In the genomic region with DNA sequence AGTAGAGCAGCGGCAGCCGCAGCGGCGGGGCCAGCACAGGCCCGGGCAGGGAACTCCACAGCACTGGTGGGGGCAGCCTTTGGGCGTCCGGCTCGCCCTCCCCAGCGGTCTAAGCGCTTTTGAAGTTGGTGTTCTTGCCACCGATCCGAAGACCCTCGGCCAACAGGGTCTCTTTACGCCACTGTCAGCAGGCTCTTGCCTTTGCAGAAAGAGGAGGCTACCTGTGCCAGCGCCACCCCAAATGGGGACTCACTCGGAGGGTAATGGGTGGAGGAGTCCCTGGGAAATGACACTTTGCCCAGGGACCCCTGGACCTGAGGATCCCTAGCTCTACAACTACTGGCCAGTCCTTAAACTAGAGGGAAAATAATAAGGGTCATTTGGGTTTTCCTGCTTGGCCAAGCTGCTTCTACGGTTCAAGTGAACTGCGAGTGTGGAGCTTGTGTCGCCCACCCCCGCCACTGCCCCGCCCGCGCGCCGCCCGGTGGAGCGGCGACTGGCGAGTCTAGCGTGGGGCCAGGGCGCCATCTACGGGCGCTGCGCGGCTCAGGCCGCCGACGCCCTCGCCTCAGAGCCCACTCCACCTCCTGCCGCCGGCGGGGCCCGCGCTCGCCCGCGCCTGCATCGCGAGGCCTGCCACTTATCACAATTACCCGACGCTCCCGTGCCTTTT, we compare ENCODE assay signal across 9 mouse cellular contexts. TPM values are rescaled to one million over a fixed set of nuclear protein-coding genes. Genes with fewer than 3 reads are reported as not detected.
DNase-seq lines count a peak whose midpoint lies in the region; ATAC-seq and TF ChIP-seq lines count a peak whose summit lies in the region.
"Had no signal": no experiment of that assay in that cellular context is flagged by ENCODE, and none has a peak within 500 bp of the region (broad histone marks: within the 10 kb centered on the region; RNA-seq: fewer than 3 reads in every experiment).

No protein-coding gene starts in this region.

- 1% methylated on average over 52 of the region's 52 CpGs for WGBS in liver, adult 2 months

- peak; percentile 59 for TF ChIP-seq CTCF in embryonic fibroblast, embryonic 13.5 days (IDR thresholded peaks at IDR 0.05; ENCODE audit: borderline replicate concordance, insufficient read depth, low read length)
- peak; percentile 74 for TF ChIP-seq CTCF in liver, adult 2 months (IDR thresholded peaks at IDR 0.05; ENCODE audit: low read depth, low read length)

- ATAC-seq in erythroid progenitor cell, adult 5-6 weeks (replicated peaks; ENCODE audit: low FRiP score, poor library complexity, severe bottlenecking): no peak

- intact Hi-C loops in heart, postnatal 36 days (cut with DNase I): loop anchor here (1.0 to 5.0 kb wide), 6 partner anchors 74 to 1529 kb away; no protein-coding TSS in a partner anchor

- H3K9me3 ChIP-seq in ES-E14 (ENCODE audit: control insufficient read depth, insufficient read depth, low read depth, low read length): no peaks in the 10 kb centered on the region
- H3K9me3 ChIP-seq: liver, embryonic 15.5 days had no signal

- no peaks in the 10 kb centered on the region; a peak in 1 of 4 replicates for H3K4me1 ChIP-seq in ES-E14 (ENCODE audit: control insufficient read depth in 2 of 2, insufficient read depth in 2 of 2, low read length in 2 of 2, poor library complexity in 1 of 2)
- no peaks in the 10 kb centered on the region for H3K4me1 ChIP-seq in embryonic fibroblast, embryonic 13.5 days (ENCODE audit: control insufficient read depth, insufficient read depth, low read length)
- H3K4me1 ChIP-seq in liver, adult 2 months (ENCODE audit: control insufficient read depth, insufficient read depth, low read length): no peaks in the 10 kb centered on the region

- DNase-seq in cerebellum, adult 8-10 months: peak; percentile 9
- no peak for DNase-seq in cerebellum, adult 9-10 months
- no peak for DNase-seq in ES-E14 (ENCODE audit: low read depth, low spot score)
- peak; percentile 76 to 78 for DNase-seq in heart, postnatal 36 days
- DNase-seq in liver, adult 2 months (ENCODE audit: extremely low read depth, low read depth, low spot score): no peak
- DNase-seq in neural tube, embryonic 10.5 days (ENCODE audit: extremely low spot score, low spot score): peak; percentile 82

- peak overlapping the region; percentile 2 to 55; a peak in 2 of 4 replicates for H3K4me3 ChIP-seq in ES-E14 (ENCODE audit: insufficient read depth in 1 of 2, low read depth in 1 of 2, low read length in 2 of 2, poor library complexity in 1 of 2, severe bottlenecking in 1 of 2)
- peak overlapping the region; percentile 21 for H3K4me3 ChIP-seq in embryonic fibroblast, embryonic 13.5 days (ENCODE audit: insufficient read depth, low read length)
- no peak overlapping the region for H3K4me3 ChIP-seq in liver, adult 2 months (ENCODE audit: insufficient read depth, low read depth, low read length)
- H3K4me3 ChIP-seq: liver, embryonic 15.5 days had no signal

- H3K9ac ChIP-seq in ES-E14 (ENCODE audit: insufficient read depth, low read depth, low read length, poor library complexity, severe bottlenecking): no peak overlapping the region
- no peak overlapping the region for H3K9ac ChIP-seq in liver, adult 2 months (ENCODE audit: low read depth, low read length)
- H3K9ac ChIP-seq: liver, embryonic 15.5 days had no signal

- H3K27ac ChIP-seq in ES-E14 (ENCODE audit: insufficient read depth, low read depth, low read length, poor library complexity, severe bottlenecking): no peak overlapping the region
- no peak overlapping the region for H3K27ac ChIP-seq in embryonic fibroblast, embryonic 13.5 days (ENCODE audit: insufficient read depth, low read length)
- no peak overlapping the region for H3K27ac ChIP-seq in liver, adult 2 months (replicated peaks; ENCODE audit: insufficient read depth, low read depth, low read length)
- H3K27ac ChIP-seq: liver, embryonic 15.5 days had no signal

- peaks cover 36% of the 10 kb centered on the region for H3K27me3 ChIP-seq in liver, adult 2 months (ENCODE audit: control insufficient read depth, insufficient read depth, low read length)

- TF ChIP-seq POLR2A in embryonic fibroblast, embryonic 13.5 days (IDR thresholded peaks at IDR 0.05; ENCODE audit: low read depth, low read length): no peak
- TF ChIP-seq POLR2A in liver, adult 2 months (IDR thresholded peaks at IDR 0.05; ENCODE audit: extremely low read depth, insufficient read depth, low read length): no peak

- in situ Hi-C loops in ES-E14 (cut with MboI; ENCODE audit: low sequenced_read_pairs in 2 of 2, unreplicated experiment in 2 of 2): loop anchor here in 1 of 2 experiments (25.0 kb wide), 1 partner anchor 834 kb away; no protein-coding TSS in a partner anchor

- H3K36me3 ChIP-seq in ES-E14 (ENCODE audit: control insufficient read depth, insufficient read depth, low read length, poor library complexity, severe bottlenecking): no peaks in the 10 kb centered on the region
- no peaks in the 10 kb centered on the region for H3K36me3 ChIP-seq in liver, adult 2 months (ENCODE audit: control insufficient read depth, insufficient read depth, low read length)
- H3K36me3 ChIP-seq: liver, embryonic 15.5 days had no signal

- H3K79me2 ChIP-seq in liver, adult 2 months (ENCODE audit: control insufficient read depth, insufficient read depth, low read length): no peaks in the 10 kb centered on the region

TF ChIP-seq in ES-E14, 5 proteins besides CTCF, POLR2A, EP300 and RAD21:
- TF ChIP-seq MAFK (IDR thresholded peaks at IDR 0.05; ENCODE audit: insufficient read depth, low read depth, low read length): no peak
- no peak for TF ChIP-seq ZC3H11A (IDR thresholded peaks at IDR 0.05; ENCODE audit: borderline replicate concordance, low read depth, low read length)
- TF ChIP-seq ZNF384 (IDR thresholded peaks at IDR 0.05; ENCODE audit: low read depth, low read length): no peak
- no peak for TF ChIP-seq CHD2 (IDR thresholded peaks at IDR 0.05; ENCODE audit: low read depth, low read length)
- TF ChIP-seq HCFC1 (IDR thresholded peaks at IDR 0.05; ENCODE audit: borderline replicate concordance, insufficient read depth, low read length): no peak
TF ChIP-seq in ES-E14: peak in this region for 0.

RNA-seq across cellular contexts. Expression of a gene that starts 7.0 kb away (rescaled TPM):
- total RNA-seq in ES-E14 (2012; rRNA removed): 0.16 and 0.22 TPM in 2 replicates
- 12.9 and 17.0 TPM in 2 replicates for polyA plus RNA-seq in embryonic fibroblast, embryonic 13.5 days (2011; ENCODE audit: insufficient read length, low read depth, missing spikeins)
- 1 to 10 TPM; 8.0 to 8.1 TPM for total RNA-seq in heart, postnatal 36 days (2021)
- 0.09 and 0.13 TPM in 2 replicates for total RNA-seq in liver, adult 2 months (2014; rRNA removed)
- 0.05 TPM in 1 of 2 replicates, not detected in the other for polyA plus RNA-seq in liver, adult 2 months (2012; rRNA removed)
- total RNA-seq in erythroid progenitor cell, adult 5-6 weeks (2015; ENCODE audit: low replicate concordance): 0.72 TPM in 1 of 2 replicates, not detected in the other
- total RNA-seq in erythroid progenitor cell, adult 5-6 weeks (2017; ENCODE audit: low replicate concordance): 0.08 and 1.4 TPM in 2 replicates

Comparison
In these comparisons a context has a peak if more than half of its experiments do, and no peak if none do; other contexts are left out.
1. DNase-seq: peak in cerebellum, adult 8-10 months (single experiment), heart, postnatal 36 days (2 of 2) and neural tube, embryonic 10.5 days (single experiment); none in cerebellum, adult 9-10 months (single experiment), ES-E14 (single experiment) and liver, adult 2 months (single experiment).